Mouse (Mus musculus) hindbrain, embryonic 11.5 days (tissue): ENCODE results near the gene Pde4d. TPM values are rescaled to one million over a fixed set of nuclear protein-coding genes. Genes with fewer than 3 reads are reported as not detected.

ENCODE experiments used
- ATAC-seq: fragments of 200-750 bp; cut with Nextera tagmentation; 2 replicates; pipeline ENCODE4 v1.8.0; 2017; ENCODE audit warnings: mild to moderate bottlenecking, moderate TSS enrichment, moderate library complexity; ENCODE audit not compliant: low FRiP score
- DNase-seq: peaks from one replicate; pipeline ENCODE4 v3.0.0-alpha.2; 2015; ENCODE audit warnings: low spot score
- H3K27ac ChIP-seq: fragments of 300-500 bp; sonication (generic); 2 replicates; pipeline ENCODE4 v1.5.1; 2014; ENCODE audit warnings: mild to moderate bottlenecking, low read depth, low read length
- H3K27me3 ChIP-seq: fragments of 300-500 bp; sonication (generic); 2 replicates; pipeline ENCODE4 v1.6.1; 2014; ENCODE audit warnings: mild to moderate bottlenecking, low read length, moderate library complexity, mixed read lengths; ENCODE audit not compliant: control insufficient read depth, insufficient read depth
- H3K36me3 ChIP-seq: fragments of 300-500 bp; sonication (generic); 2 replicates; pipeline ENCODE4 v1.6.1; 2014; ENCODE audit warnings: mild to moderate bottlenecking, low read length, moderate library complexity, mixed read lengths; ENCODE audit not compliant: control insufficient read depth, insufficient read depth
- H3K4me1 ChIP-seq: fragments of 300-500 bp; sonication (generic); replicated peaks from 2 replicates; pipeline ENCODE4 v1.6.1; 2014; ENCODE audit warnings: low read length, mixed read lengths; ENCODE audit not compliant: control insufficient read depth, insufficient read depth
- H3K4me2 ChIP-seq: fragments of 300-500 bp; sonication (generic); replicated peaks from 2 replicates; pipeline ENCODE4 v1.6.1; 2014; ENCODE audit warnings: mild to moderate bottlenecking, low read depth, low read length
- H3K4me3 ChIP-seq: fragments of 300-500 bp; sonication (generic); 2 replicates; pipeline ENCODE4 v1.5.1; 2014; ENCODE audit warnings: low read depth, low read length
- H3K9ac ChIP-seq: fragments of 300-500 bp; sonication (generic); 2 replicates; pipeline ENCODE4 v1.6.1; 2014; ENCODE audit warnings: low read depth, low read length
- H3K9me3 ChIP-seq: fragments of 300-500 bp; sonication (generic); 2 replicates; pipeline ENCODE4 v1.6.1; 2016; ENCODE audit warnings: low read length; ENCODE audit not compliant: control insufficient read depth
- WGBS: fragments of 180-500 bp; shearing (Covaris S2); extraction: QIAGEN DNeasy Blood & Tissue Kit; methylation state at CpG from one replicate; pipeline ENCODE4 v1.1.7; 2014; 5-methylcytosine and 5-hydroxymethylcytosine counted together
- polyA plus RNA-seq: library from polyadenylated mRNA; unstranded; fragments of >200 nt; fragmentation: Nextera tagmentation; extraction: Ambion mirVana; gene quantifications from 2 replicates; pipeline ENCODE4 v1.2.1, GENCODE M21; 2014

The Pde4d gene
- polyA plus RNA-seq, 1 experiment from 2014 or later: 18.3 TPM

DNA sequence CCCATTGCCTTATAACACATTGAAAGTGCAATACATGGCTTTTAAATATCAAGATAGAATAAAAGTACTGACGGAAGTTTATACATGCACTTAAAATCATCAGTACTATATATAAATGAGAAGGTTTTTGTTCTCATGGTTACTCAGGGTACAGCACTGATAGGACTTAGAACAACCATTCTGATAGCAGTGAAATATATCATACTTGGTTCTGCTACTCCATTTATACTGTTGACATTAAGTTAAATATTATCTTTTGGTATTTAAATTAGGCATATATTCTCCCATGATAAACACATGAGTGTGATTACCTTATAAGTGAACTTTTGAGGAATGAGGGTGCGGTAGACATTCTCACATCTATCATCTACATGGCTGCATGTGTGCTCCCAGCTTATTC is 867.9 kb downstream of the Pde4d start:
- Histone ChIP-seq H3K4me1 (no peaks in the 10 kb centered on the region), H3K9me3 (no peaks in the 10 kb centered on the region), H3K9ac (no peak overlapping the region), H3K27me3 (no peaks in the 10 kb centered on the region), H3K36me3 (no peaks in the 10 kb centered on the region), H3K4me2 (no peak overlapping the region), H3K27ac (no peak overlapping the region), H3K4me3 (no peak overlapping the region)
- WGBS: 95% methylated on average over 2 of the region's 2 CpGs
- DNase-seq: no peak
- no peak for ATAC-seq

DNA sequence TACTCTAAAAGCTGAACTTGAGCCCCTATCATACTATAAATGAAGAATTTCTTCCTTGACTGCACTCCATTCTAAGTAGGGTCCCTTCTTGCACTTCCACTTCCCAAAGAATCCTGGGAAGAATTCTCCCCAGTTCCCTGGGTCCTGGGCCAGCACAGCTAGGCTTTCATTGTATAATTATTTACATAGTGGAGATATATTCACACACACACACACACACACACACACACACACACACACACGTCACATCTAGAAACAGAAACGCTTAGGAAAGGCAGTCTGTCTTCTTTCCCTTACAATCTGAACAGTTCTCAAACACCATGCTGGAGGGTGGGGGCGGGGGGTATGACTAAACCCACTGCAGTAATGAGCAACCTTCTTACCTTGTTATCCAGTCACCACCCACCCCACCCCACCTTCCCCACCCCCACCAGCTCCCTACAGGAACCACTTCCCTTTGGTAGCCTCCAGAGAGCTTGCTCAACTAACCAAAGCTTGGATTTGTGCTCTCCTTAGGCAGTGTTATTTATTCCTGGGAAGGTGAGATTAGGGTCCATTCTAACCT is 868.8 kb downstream of the Pde4d start:
- DNase-seq (no peak), ATAC-seq (no peak)
- no peaks in the 10 kb centered on the region for H3K4me1 ChIP-seq
- no peak overlapping the region for H3K4me3 ChIP-seq
- no peaks in the 10 kb centered on the region for H3K9me3 ChIP-seq
- H3K4me2 ChIP-seq: no peak overlapping the region
- no peak overlapping the region for H3K9ac ChIP-seq
- H3K36me3 ChIP-seq: no peaks in the 10 kb centered on the region
- 88% methylated on average over 3 of the region's 3 CpGs for WGBS
- no peaks in the 10 kb centered on the region for H3K27me3 ChIP-seq
- H3K27ac ChIP-seq: no peak overlapping the region

DNA sequence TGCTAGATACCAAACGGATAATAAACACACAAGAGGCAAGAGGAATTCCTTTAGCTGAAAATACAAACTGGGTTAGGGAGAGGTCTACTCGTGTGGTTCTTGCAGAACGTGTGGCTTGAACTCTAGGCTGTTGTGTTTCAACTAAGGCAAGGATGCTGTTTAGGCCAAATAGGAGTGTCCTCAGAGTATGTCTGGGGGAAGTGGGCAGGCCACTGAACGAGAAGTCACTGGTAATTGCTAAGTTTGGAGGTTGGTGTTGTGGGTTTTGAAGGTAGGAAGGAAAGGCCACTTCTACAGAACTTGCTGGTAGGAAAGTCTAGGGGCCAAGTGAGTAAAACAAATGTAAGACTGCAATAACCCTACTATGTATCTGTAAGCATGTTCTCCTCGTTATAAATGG is 876.3 kb downstream of the Pde4d start:
- Histone ChIP-seq H3K4me1 (no peaks in the 10 kb centered on the region), H3K27me3 (no peaks in the 10 kb centered on the region), H3K4me2 (no peak overlapping the region), H3K4me3 (no peak overlapping the region), H3K9ac (no peak overlapping the region), H3K9me3 (no peaks in the 10 kb centered on the region), H3K27ac (no peak overlapping the region), H3K36me3 (no peaks in the 10 kb centered on the region)
- DNase-seq (no peak), ATAC-seq (no peak)
- WGBS: 91% methylated on average over 5 of the region's 5 CpGs

DNA sequence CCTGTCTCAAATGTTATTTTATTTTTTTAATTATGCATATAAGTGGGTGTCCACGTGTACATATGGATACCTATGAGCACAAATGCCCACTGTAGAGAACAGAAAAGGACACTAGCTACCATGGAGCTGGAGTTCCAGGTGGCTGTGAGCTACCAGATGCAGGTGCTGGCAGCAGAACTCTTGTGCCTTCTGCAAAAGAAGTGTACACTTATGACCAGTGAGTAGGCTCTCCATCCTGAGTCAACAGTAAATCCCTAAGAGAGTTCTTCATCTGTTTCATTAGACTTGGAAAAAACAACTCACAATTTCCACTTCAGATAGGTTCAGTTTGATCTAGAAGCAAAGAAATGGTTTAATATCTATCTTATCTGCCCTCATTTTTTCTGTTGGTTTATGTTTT is 881.8 kb downstream of the Pde4d start:
- ATAC-seq (no peak), DNase-seq (no peak)
- Histone ChIP-seq H3K9ac (no peak overlapping the region), H3K4me2 (no peak overlapping the region), H3K9me3 (no peaks in the 10 kb centered on the region), H3K27me3 (no peaks in the 10 kb centered on the region), H3K4me3 (no peak overlapping the region), H3K27ac (no peak overlapping the region), H3K4me1 (no peaks in the 10 kb centered on the region), H3K36me3 (no peaks in the 10 kb centered on the region)
- WGBS: 57% methylated on average over 1 of the region's 1 CpGs

DNA sequence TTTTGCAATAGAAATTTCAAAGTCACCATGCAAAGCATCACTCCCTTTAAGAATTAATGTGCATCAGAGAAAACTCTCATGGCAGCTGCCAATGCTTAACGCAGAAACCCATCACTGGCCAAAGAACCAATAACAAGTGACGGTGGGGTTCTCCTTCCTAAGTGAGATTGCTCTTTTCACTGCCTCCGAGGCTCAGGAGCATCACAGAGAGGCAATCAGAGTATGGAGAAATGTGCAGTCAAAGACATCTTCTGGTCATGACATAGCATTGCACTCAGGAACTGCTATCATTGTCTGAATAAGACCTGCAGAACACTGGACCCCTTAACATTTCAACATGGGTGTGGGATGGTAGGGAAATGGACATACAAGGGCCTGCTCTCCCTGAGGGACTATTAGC is 892.2 kb downstream of the Pde4d start:
- H3K9ac ChIP-seq: no peak overlapping the region
- no peaks in the 10 kb centered on the region for H3K4me1 ChIP-seq
- no peak overlapping the region for H3K4me2 ChIP-seq
- H3K9me3 ChIP-seq: no peaks in the 10 kb centered on the region
- ATAC-seq (no peak), DNase-seq (no peak)
- no peaks in the 10 kb centered on the region for H3K27me3 ChIP-seq
- H3K4me3 ChIP-seq: no peak overlapping the region
- H3K36me3 ChIP-seq: no peaks in the 10 kb centered on the region
- WGBS: 65% methylated on average over 3 of the region's 3 CpGs
- no peak overlapping the region for H3K27ac ChIP-seq

DNA sequence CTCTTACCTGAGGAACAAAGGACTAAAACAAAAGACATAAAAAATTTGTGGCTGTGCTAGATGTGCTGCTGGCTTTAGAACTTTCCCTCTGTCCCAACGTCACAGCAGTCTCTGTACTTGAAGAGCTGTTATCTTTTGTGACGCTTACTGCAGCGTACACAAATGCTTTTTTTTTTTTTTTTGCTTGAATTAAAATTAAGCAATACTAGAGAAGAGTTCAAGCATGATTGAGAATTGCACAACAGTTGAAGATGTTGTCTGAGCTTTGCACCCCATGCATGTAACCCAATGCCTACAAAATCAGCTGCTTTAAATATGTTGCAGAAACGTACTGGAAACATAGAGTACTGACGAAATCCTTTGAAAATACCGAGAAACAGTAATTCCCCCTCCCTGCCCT is 892.7 kb downstream of the Pde4d start:
- WGBS: 63% methylated on average over 6 of the region's 6 CpGs
- no peak for ATAC-seq

DNA sequence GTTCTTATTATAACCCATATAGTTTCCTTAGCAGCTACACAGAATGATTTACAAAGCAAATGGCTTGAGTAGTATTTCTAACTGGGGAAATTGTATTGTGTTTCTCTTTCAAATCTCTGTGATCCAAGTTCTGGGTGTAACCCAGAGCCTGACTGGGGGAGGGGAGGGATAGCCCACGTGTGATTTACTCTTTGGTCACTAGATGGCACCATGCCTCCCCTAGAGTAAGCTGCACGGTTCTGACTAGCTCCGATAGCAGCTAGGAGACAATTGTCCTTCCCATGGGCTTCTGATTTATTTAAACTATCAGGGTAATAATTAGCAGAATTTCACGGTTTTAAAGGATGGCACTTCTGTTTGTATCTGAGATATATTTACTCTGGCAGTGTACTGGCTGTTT is 893.8 kb downstream of the Pde4d start:
- 2% methylated on average over 4 of the region's 4 CpGs for WGBS
- H3K9me3 ChIP-seq: no peaks in the 10 kb centered on the region
- H3K36me3 ChIP-seq: no peaks in the 10 kb centered on the region
- ATAC-seq (peak; percentile 88), DNase-seq (peak; percentile 88)
- H3K27ac ChIP-seq: no peak overlapping the region
- no peak overlapping the region for H3K4me3 ChIP-seq
- no peaks in the 10 kb centered on the region for H3K27me3 ChIP-seq
- no peak overlapping the region for H3K4me2 ChIP-seq
- 0 out of 2 replicates have a peak, but pooled peaks cover 2% of the 10 kb centered on the region for H3K4me1 ChIP-seq
- no peak overlapping the region for H3K9ac ChIP-seq

More for the DNA sequence above, 892.7 kb downstream of the Pde4d start:
- Histone ChIP-seq H3K4me1 (no peaks in the 10 kb centered on the region), H3K4me2 (no peak overlapping the region), H3K9me3 (no peaks in the 10 kb centered on the region), H3K27ac (no peak overlapping the region), H3K9ac (no peak overlapping the region), H3K4me3 (no peak overlapping the region), H3K36me3 (no peaks in the 10 kb centered on the region), H3K27me3 (no peaks in the 10 kb centered on the region)
- no peak for DNase-seq

DNA sequence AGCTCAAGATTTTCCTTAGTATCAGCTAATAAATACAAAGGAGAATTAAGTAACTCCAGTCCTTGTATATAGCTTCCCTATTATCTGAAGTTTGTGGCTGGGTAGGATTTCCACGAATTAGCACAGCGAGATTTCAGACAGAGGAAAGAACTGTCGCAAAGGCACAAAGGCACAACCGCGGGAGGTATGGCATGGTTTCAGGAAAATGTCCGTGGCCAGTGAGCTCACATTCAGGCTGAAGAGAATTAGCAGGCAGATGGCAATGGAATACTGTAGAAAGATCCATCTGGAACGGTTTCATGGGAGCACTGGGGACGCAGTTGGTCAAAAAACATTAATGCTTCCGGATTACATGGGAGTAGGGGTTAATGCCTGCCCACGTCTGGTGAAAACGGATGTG is 898.0 kb downstream of the Pde4d start:
- 0 out of 2 replicates have a peak, but pooled peaks cover 2% of the 10 kb centered on the region for H3K4me1 ChIP-seq
- no peak overlapping the region for H3K4me2 ChIP-seq
- no peak overlapping the region for H3K27ac ChIP-seq
- 65% methylated on average over 11 of the region's 11 CpGs for WGBS
- H3K9ac ChIP-seq: no peak overlapping the region
- DNase-seq: no peak
- H3K4me3 ChIP-seq: no peak overlapping the region
- H3K9me3 ChIP-seq: no peaks in the 10 kb centered on the region
- ATAC-seq: no peak
- H3K36me3 ChIP-seq: no peaks in the 10 kb centered on the region
- H3K27me3 ChIP-seq: no peaks in the 10 kb centered on the region

DNA sequence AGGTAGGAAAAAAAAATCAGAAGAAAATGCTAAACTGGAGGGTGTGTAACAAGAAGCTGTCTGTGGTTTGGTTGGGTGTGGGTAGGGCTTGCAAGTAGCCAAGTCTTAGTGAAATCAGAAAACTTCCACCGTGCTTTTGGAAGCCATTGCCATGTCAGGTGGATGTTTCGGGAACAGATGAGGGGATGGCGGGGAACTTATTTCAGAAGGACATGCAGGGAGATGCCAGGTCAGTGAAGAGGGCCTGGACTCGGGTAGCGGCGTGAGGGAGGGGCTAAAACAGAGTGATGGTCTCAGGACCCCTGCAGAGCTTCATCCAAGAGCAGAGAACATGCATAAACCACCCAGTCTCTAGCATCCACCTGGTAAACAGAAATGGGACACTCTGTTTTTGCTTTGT is 898.6 kb downstream of the Pde4d start:
- H3K9me3 ChIP-seq: no peaks in the 10 kb centered on the region
- ATAC-seq (no peak), DNase-seq (no peak)
- H3K4me3 ChIP-seq: no peak overlapping the region
- no peaks in the 10 kb centered on the region for H3K27me3 ChIP-seq
- H3K27ac ChIP-seq: no peak overlapping the region
- no peak overlapping the region for H3K4me2 ChIP-seq
- H3K36me3 ChIP-seq: no peaks in the 10 kb centered on the region
- H3K9ac ChIP-seq: no peak overlapping the region
- WGBS: 86% methylated on average over 6 of the region's 6 CpGs
- 0 out of 2 replicates have a peak, but pooled peaks cover 2% of the 10 kb centered on the region for H3K4me1 ChIP-seq
